Mouse (Mus musculus) thymus, postnatal 4 days (tissue): ENCODE data around the gene Mybpc1.
A peak's percentile ranks its signal among the peaks of the same experiment; 100 is the strongest.

Source experiments
- DNase-seq: peaks from one replicate; pipeline ENCODE4 v3.0.0; 2021

Gene Mybpc1

GRCm38 (mm10) chr10:88604943-88605342 lies at the start of gene Mybpc1:
Mybpc1 (minus strand) TSS chr10:88605152.
- no peak for DNase-seq

- no peak for DNase-seq
These were observed 40.5 kb upstream of the Mybpc1 start for GRCm38 (mm10) chr10:88645448-88645847.

- no peak for DNase-seq
These were observed 26.5 kb upstream of the Mybpc1 start for GRCm38 (mm10) chr10:88631330-88631953.

- no peak for DNase-seq
These were observed 25.8 kb upstream of the Mybpc1 start for GRCm38 (mm10) chr10:88630663-88631329.

GRCm38 (mm10) chr10:88627052-88627451 lies 22.1 kb upstream of the Mybpc1 start:
- no peak for DNase-seq

- DNase-seq = no peak
These were observed 21.2 kb upstream of the Mybpc1 start for GRCm38 (mm10) chr10:88626176-88626575.

- DNase-seq = no peak
These were observed 19.3 kb upstream of the Mybpc1 start for GRCm38 (mm10) chr10:88624300-88624699.

GRCm38 (mm10) chr10:88622624-88623023 lies 17.7 kb upstream of the Mybpc1 start:
- no peak for DNase-seq

- DNase-seq = no peak
These were observed 15.9 kb upstream of the Mybpc1 start for GRCm38 (mm10) chr10:88620809-88621208.

- DNase-seq = no peak
These were observed 8.1 kb upstream of the Mybpc1 start for GRCm38 (mm10) chr10:88613051-88613450.

- no peak for DNase-seq
These were observed 1.7 kb upstream of the Mybpc1 start for GRCm38 (mm10) chr10:88606686-88607085.

GRCm38 (mm10) chr10:88606065-88606464 lies 1.1 kb upstream of the Mybpc1 start:
- no peak for DNase-seq

- no peak for DNase-seq
These were observed 1.2 kb downstream of the Mybpc1 start for GRCm38 (mm10) chr10:88603773-88604172.

- DNase-seq = no peak
These were observed 1.7 kb downstream of the Mybpc1 start for GRCm38 (mm10) chr10:88603256-88603655.

GRCm38 (mm10) chr10:88600591-88600990 lies 4.4 kb downstream of the Mybpc1 start:
- no peak for DNase-seq

GRCm38 (mm10) chr10:88592316-88592715 lies 12.6 kb downstream of the Mybpc1 start:
- DNase-seq = no peak

GRCm38 (mm10) chr10:88591042-88591441 lies 13.9 kb downstream of the Mybpc1 start:
- no peak for DNase-seq

- peak; percentile 12 for DNase-seq
These were observed 20.5 kb downstream of the Mybpc1 start for GRCm38 (mm10) chr10:88584469-88584868.

- no peak for DNase-seq
These were observed 24.2 kb downstream of the Mybpc1 start for GRCm38 (mm10) chr10:88580786-88581185.

- DNase-seq = no peak
These were observed 26.3 kb downstream of the Mybpc1 start for GRCm38 (mm10) chr10:88578651-88579050.

- DNase-seq = no peak
These were observed 30.8 kb downstream of the Mybpc1 start for GRCm38 (mm10) chr10:88574115-88574635.

- no peak for DNase-seq
These were observed 32.8 kb downstream of the Mybpc1 start for GRCm38 (mm10) chr10:88572123-88572522.

GRCm38 (mm10) chr10:88557046-88557445 lies 47.9 kb downstream of the Mybpc1 start:
- no peak for DNase-seq

GRCm38 (mm10) chr10:88552738-88553137 lies 52.2 kb downstream of the Mybpc1 start:
- no peak for DNase-seq
